Mouse (Mus musculus) hindbrain, embryonic 15.5 days (tissue): ENCODE measurements around the gene Olfr963. TPM values are rescaled to one million over a fixed set of nuclear protein-coding genes. Genes with fewer than 3 reads are reported as not detected.
A peak's percentile ranks its signal among the peaks of the same experiment; 100 is the strongest.

Experiments
- ATAC-seq: fragments of 200-750 bp; cut with Nextera tagmentation; 2 replicates; pipeline ENCODE4 v1.8.0; 2017; ENCODE audit warnings: low read depth, moderate number of reproducible peaks, moderate TSS enrichment; ENCODE audit not compliant: low FRiP score
- H3K27ac ChIP-seq: fragments of 300-500 bp; sonication (generic); replicated peaks from 2 replicates; pipeline ENCODE4 v1.5.1; 2015; ENCODE audit warnings: mild to moderate bottlenecking, inconsistent platforms
- H3K27me3 ChIP-seq: fragments of 300-500 bp; sonication (generic); 2 replicates; pipeline ENCODE4 v1.6.1; 2015; ENCODE audit warnings: control low read depth, inconsistent platforms
- H3K36me3 ChIP-seq: fragments of 300-500 bp; sonication (generic); 2 replicates; pipeline ENCODE4 v1.6.1; 2015; ENCODE audit warnings: control low read depth, inconsistent platforms
- H3K4me1 ChIP-seq: fragments of 300-500 bp; sonication (generic); replicated peaks from 2 replicates; pipeline ENCODE4 v1.6.1; 2015; ENCODE audit warnings: control low read depth, inconsistent platforms
- H3K4me2 ChIP-seq: fragments of 300-500 bp; sonication (generic); 2 replicates; pipeline ENCODE4 v1.6.1; 2015; ENCODE audit warnings: moderate library complexity, mild to moderate bottlenecking, inconsistent platforms
- H3K4me3 ChIP-seq: fragments of 300-500 bp; sonication (generic); 2 replicates; pipeline ENCODE4 v1.5.1; 2015; ENCODE audit warnings: mild to moderate bottlenecking, inconsistent platforms
- H3K9ac ChIP-seq: fragments of 300-500 bp; sonication (generic); 2 replicates; pipeline ENCODE4 v1.6.1; 2015; ENCODE audit warnings: inconsistent platforms
- H3K9me3 ChIP-seq: fragments of 300-500 bp; sonication (generic); 2 replicates; pipeline ENCODE4 v1.6.1; 2016; ENCODE audit warnings: control low read depth, inconsistent platforms
- WGBS: fragments of 180-500 bp; shearing (Covaris S2); methylation state at CpG from one replicate; pipeline ENCODE4 v1.1.7; 2015; 5-methylcytosine and 5-hydroxymethylcytosine counted together
- polyA plus RNA-seq: library from polyadenylated mRNA; unstranded; fragments of >200 nt; fragmentation: Nextera tagmentation; extraction: Ambion mirVana; gene quantifications from 2 replicates; pipeline ENCODE4 v1.2.1, GENCODE M21; 2015

The Olfr963 gene
- polyA plus RNA-seq = not detected in 2 replicates

GRCm38 (mm10) chr9:39666905-39667304 lies at the start of gene Olfr963:
Gene Olfr963 (plus strand): TSS chr9:39667205.
- H3K4me3 ChIP-seq = no peak within 1 kb of the TSS
- no peaks in the 10 kb centered on the region for H3K27me3 ChIP-seq
- WGBS = 94% methylated on average over 1 of the region's 1 CpGs
- H3K4me1 ChIP-seq = no peaks in the 10 kb centered on the region
- H3K36me3 ChIP-seq = no peaks in the 10 kb centered on the region
- no peak for ATAC-seq
- H3K4me2 ChIP-seq = no peak within 1 kb of the TSS
- H3K27ac ChIP-seq = no peak within 1 kb of the TSS
- H3K9ac ChIP-seq = no peak within 1 kb of the TSS
- no peaks in the 10 kb centered on the region for H3K9me3 ChIP-seq

- Histone ChIP-seq H3K4me1 (no peaks in the 10 kb centered on the region), H3K9me3 (no peaks in the 10 kb centered on the region), H3K4me3 (no peak within 1 kb of the TSS), H3K9ac (no peak within 1 kb of the TSS), H3K36me3 (no peaks in the 10 kb centered on the region), H3K4me2 (no peak within 1 kb of the TSS), H3K27ac (no peak within 1 kb of the TSS), H3K27me3 (no peaks in the 10 kb centered on the region)
- ATAC-seq = no peak
- WGBS = 64% methylated on average over 1 of the region's 1 CpGs
Observed at GRCm38 (mm10) chr9:39621073-39621472, 45.9 kb upstream of the Olfr963 start, which contains the start of gene Olfr960. Gene Olfr960 (plus strand): TSS chr9:39621373.

GRCm38 (mm10) chr9:39623783-39624182 lies 43.2 kb upstream of the Olfr963 start:
- ATAC-seq = no peak
- Histone ChIP-seq H3K27me3 (no peaks in the 10 kb centered on the region), H3K4me1 (no peaks in the 10 kb centered on the region), H3K9me3 (no peaks in the 10 kb centered on the region), H3K4me2 (no peak overlapping the region), H3K4me3 (no peak overlapping the region), H3K9ac (no peak overlapping the region), H3K36me3 (no peaks in the 10 kb centered on the region), H3K27ac (no peak overlapping the region)
- 93% methylated on average over 3 of the region's 3 CpGs for WGBS

- Histone ChIP-seq H3K27me3 (no peaks in the 10 kb centered on the region), H3K4me3 (no peak overlapping the region), H3K4me1 (no peaks in the 10 kb centered on the region), H3K36me3 (no peaks in the 10 kb centered on the region), H3K4me2 (no peak overlapping the region), H3K9me3 (no peaks in the 10 kb centered on the region), H3K9ac (no peak overlapping the region), H3K27ac (no peak overlapping the region)
- 84% methylated on average over 2 of the region's 2 CpGs for WGBS
- no peak for ATAC-seq
Observed at GRCm38 (mm10) chr9:39624711-39625110, 42.3 kb upstream of the Olfr963 start.

GRCm38 (mm10) chr9:39629069-39629468 lies 37.9 kb upstream of the Olfr963 start:
- ATAC-seq = no peak
- H3K27me3 ChIP-seq = no peaks in the 10 kb centered on the region
- no peak overlapping the region for H3K4me2 ChIP-seq
- H3K9ac ChIP-seq = no peak overlapping the region
- H3K4me3 ChIP-seq = no peak overlapping the region
- 0 out of 2 replicates have a peak, but pooled peaks cover 2% of the 10 kb centered on the region for H3K4me1 ChIP-seq
- no peak overlapping the region for H3K27ac ChIP-seq
- no peaks in the 10 kb centered on the region for H3K36me3 ChIP-seq
- 95% methylated on average over 2 of the region's 2 CpGs for WGBS
- no peaks in the 10 kb centered on the region for H3K9me3 ChIP-seq

GRCm38 (mm10) chr9:39633913-39634594 lies 33.0 kb upstream of the Olfr963 start:
- Histone ChIP-seq H3K27me3 (no peaks in the 10 kb centered on the region), H3K4me3 (no peak overlapping the region), H3K9ac (no peak overlapping the region), H3K27ac (peak overlapping the region; percentile 73), H3K9me3 (no peaks in the 10 kb centered on the region), H3K4me1 (0 out of 2 replicates have a peak, but pooled peaks cover 5% of the 10 kb centered on the region), H3K4me2 (no peak overlapping the region), H3K36me3 (no peaks in the 10 kb centered on the region)
- WGBS = 19% methylated on average over 4 of the region's 4 CpGs
- ATAC-seq = peak; percentile 81; the same call in 1 of the 2 replicates

GRCm38 (mm10) chr9:39644785-39645184 lies 22.2 kb upstream of the Olfr963 start, which contains the start of gene Olfr961:
Gene Olfr961 (plus strand): TSS chr9:39645085.
- H3K9ac ChIP-seq = no peak within 1 kb of the TSS
- no peak within 1 kb of the TSS for H3K4me2 ChIP-seq
- H3K4me1 ChIP-seq = no peaks in the 10 kb centered on the region
- H3K4me3 ChIP-seq = no peak within 1 kb of the TSS
- H3K27me3 ChIP-seq = no peaks in the 10 kb centered on the region
- no peaks in the 10 kb centered on the region for H3K36me3 ChIP-seq
- no peak within 1 kb of the TSS for H3K27ac ChIP-seq
- no peaks in the 10 kb centered on the region for H3K9me3 ChIP-seq
- ATAC-seq = no peak

- WGBS = 94% methylated on average over 4 of the region's 4 CpGs
- no peak overlapping the region for H3K27ac ChIP-seq
- no peak for ATAC-seq
- H3K9ac ChIP-seq = no peak overlapping the region
- H3K4me2 ChIP-seq = no peak overlapping the region
- H3K4me1 ChIP-seq = no peaks in the 10 kb centered on the region
- no peak overlapping the region for H3K4me3 ChIP-seq
- no peaks in the 10 kb centered on the region for H3K9me3 ChIP-seq
- no peaks in the 10 kb centered on the region for H3K36me3 ChIP-seq
- H3K27me3 ChIP-seq = no peaks in the 10 kb centered on the region
Observed at GRCm38 (mm10) chr9:39647382-39647781, 19.6 kb upstream of the Olfr963 start.

- no peaks in the 10 kb centered on the region for H3K4me1 ChIP-seq
- H3K9me3 ChIP-seq = no peaks in the 10 kb centered on the region
- no peaks in the 10 kb centered on the region for H3K27me3 ChIP-seq
- no peak overlapping the region for H3K4me3 ChIP-seq
- no peak overlapping the region for H3K4me2 ChIP-seq
- peak; percentile 56; the same call in 1 of the 2 replicates for ATAC-seq
- WGBS = 59% methylated on average over 6 of the region's 6 CpGs
- H3K36me3 ChIP-seq = no peaks in the 10 kb centered on the region
- H3K9ac ChIP-seq = no peak overlapping the region
- H3K27ac ChIP-seq = peak overlapping the region; percentile 38
Observed at GRCm38 (mm10) chr9:39654756-39655396, 12.1 kb upstream of the Olfr963 start.

- WGBS = 86% methylated on average over 2 of the region's 2 CpGs
- Histone ChIP-seq H3K9ac (no peak overlapping the region), H3K4me1 (no peaks in the 10 kb centered on the region), H3K4me3 (no peak overlapping the region), H3K27me3 (no peaks in the 10 kb centered on the region), H3K9me3 (no peaks in the 10 kb centered on the region), H3K36me3 (no peaks in the 10 kb centered on the region), H3K27ac (no peak overlapping the region), H3K4me2 (no peak overlapping the region)
- no peak for ATAC-seq
Observed at GRCm38 (mm10) chr9:39669723-39670122, 2.7 kb downstream of the Olfr963 start.

GRCm38 (mm10) chr9:39674820-39675219 lies 7.8 kb downstream of the Olfr963 start:
- H3K36me3 ChIP-seq = no peaks in the 10 kb centered on the region
- ATAC-seq = no peak
- no peaks in the 10 kb centered on the region for H3K27me3 ChIP-seq
- H3K4me3 ChIP-seq = no peak overlapping the region
- no peak overlapping the region for H3K4me2 ChIP-seq
- WGBS = 84% methylated on average over 2 of the region's 2 CpGs
- H3K9ac ChIP-seq = no peak overlapping the region
- H3K4me1 ChIP-seq = no peaks in the 10 kb centered on the region
- H3K9me3 ChIP-seq = no peaks in the 10 kb centered on the region
- no peak overlapping the region for H3K27ac ChIP-seq

GRCm38 (mm10) chr9:39678557-39678956 lies 11.6 kb downstream of the Olfr963 start:
- WGBS = 92% methylated on average over 2 of the region's 2 CpGs
- Histone ChIP-seq H3K36me3 (no peaks in the 10 kb centered on the region), H3K4me2 (no peak overlapping the region), H3K9me3 (no peaks in the 10 kb centered on the region), H3K4me3 (no peak overlapping the region), H3K27me3 (no peaks in the 10 kb centered on the region), H3K27ac (no peak overlapping the region), H3K4me1 (no peaks in the 10 kb centered on the region), H3K9ac (no peak overlapping the region)
- ATAC-seq = no peak
